Mouse (Mus musculus): ENCODE measurements around the gene Mcfd2. TPM values are rescaled to one million over a fixed set of nuclear protein-coding genes. Genes with fewer than 3 reads are reported as not detected.
"Not testable (repeated sequence)": the region's sequence is repeated elsewhere in the genome, so short reads cannot be mapped to it uniquely, and the experiment has no call there.

Mcfd2 gene
- polyA plus RNA-seq, 1 experiment, result 64.8 TPM

GRCm38 (mm10) chr17:87309073-87309788, 43.5 kb upstream of the Mcfd2 start:
- H3K27ac ChIP-seq (ENCODE audit: insufficient read depth, low read length), result no peak overlapping the region
- H3K4me1 ChIP-seq (ENCODE audit: control insufficient read depth, insufficient read depth, low read length), result no peaks in the 10 kb centered on the region
- no peak for DNase-seq
- 79% methylated on average over 12 of the region's 12 CpGs for WGBS
- TF ChIP-seq CTCF (IDR thresholded peaks at IDR 0.05; ENCODE audit: borderline replicate concordance, insufficient read depth, low read depth, low read length) (no peak), POLR2A (IDR thresholded peaks at IDR 0.05; ENCODE audit: borderline replicate concordance, insufficient read depth, low read length) (no peak)
- no peak overlapping the region for H3K4me3 ChIP-seq (replicated peaks; ENCODE audit: insufficient read depth, low read depth, low read length)
- H3K27me3 ChIP-seq (ENCODE audit: control insufficient read depth, insufficient read depth, low read length), result no peaks in the 10 kb centered on the region

- TF ChIP-seq CTCF (IDR thresholded peaks at IDR 0.05; ENCODE audit: borderline replicate concordance, insufficient read depth, low read depth, low read length) (no peak), POLR2A (IDR thresholded peaks at IDR 0.05; ENCODE audit: borderline replicate concordance, insufficient read depth, low read length) (no peak)
- Histone ChIP-seq H3K27me3 (ENCODE audit: control insufficient read depth, insufficient read depth, low read length) (no peaks in the 10 kb centered on the region), H3K4me1 (ENCODE audit: control insufficient read depth, insufficient read depth, low read length) (no peaks in the 10 kb centered on the region), H3K4me3 (replicated peaks; ENCODE audit: insufficient read depth, low read depth, low read length) (no peak overlapping the region), H3K27ac (ENCODE audit: insufficient read depth, low read length) (no peak overlapping the region)
- no peak for DNase-seq
- 85% methylated on average over 8 of the region's 8 CpGs for WGBS
Measured at GRCm38 (mm10) chr17:87306746-87307145, 41.0 kb upstream of the Mcfd2 start.

GRCm38 (mm10) chr17:87305065-87305464, 39.3 kb upstream of the Mcfd2 start:
- H3K27me3 ChIP-seq (ENCODE audit: control insufficient read depth, insufficient read depth, low read length), result no peaks in the 10 kb centered on the region
- no peak overlapping the region for H3K27ac ChIP-seq (ENCODE audit: insufficient read depth, low read length)
- H3K4me1 ChIP-seq (ENCODE audit: control insufficient read depth, insufficient read depth, low read length), result no peaks in the 10 kb centered on the region
- TF ChIP-seq CTCF (IDR thresholded peaks at IDR 0.05; ENCODE audit: borderline replicate concordance, insufficient read depth, low read depth, low read length) (no peak), POLR2A (IDR thresholded peaks at IDR 0.05; ENCODE audit: borderline replicate concordance, insufficient read depth, low read length) (no peak)
- 90% methylated on average over 8 of the region's 8 CpGs for WGBS
- no peak for DNase-seq
- no peak overlapping the region for H3K4me3 ChIP-seq (replicated peaks; ENCODE audit: insufficient read depth, low read depth, low read length)

DNA sequence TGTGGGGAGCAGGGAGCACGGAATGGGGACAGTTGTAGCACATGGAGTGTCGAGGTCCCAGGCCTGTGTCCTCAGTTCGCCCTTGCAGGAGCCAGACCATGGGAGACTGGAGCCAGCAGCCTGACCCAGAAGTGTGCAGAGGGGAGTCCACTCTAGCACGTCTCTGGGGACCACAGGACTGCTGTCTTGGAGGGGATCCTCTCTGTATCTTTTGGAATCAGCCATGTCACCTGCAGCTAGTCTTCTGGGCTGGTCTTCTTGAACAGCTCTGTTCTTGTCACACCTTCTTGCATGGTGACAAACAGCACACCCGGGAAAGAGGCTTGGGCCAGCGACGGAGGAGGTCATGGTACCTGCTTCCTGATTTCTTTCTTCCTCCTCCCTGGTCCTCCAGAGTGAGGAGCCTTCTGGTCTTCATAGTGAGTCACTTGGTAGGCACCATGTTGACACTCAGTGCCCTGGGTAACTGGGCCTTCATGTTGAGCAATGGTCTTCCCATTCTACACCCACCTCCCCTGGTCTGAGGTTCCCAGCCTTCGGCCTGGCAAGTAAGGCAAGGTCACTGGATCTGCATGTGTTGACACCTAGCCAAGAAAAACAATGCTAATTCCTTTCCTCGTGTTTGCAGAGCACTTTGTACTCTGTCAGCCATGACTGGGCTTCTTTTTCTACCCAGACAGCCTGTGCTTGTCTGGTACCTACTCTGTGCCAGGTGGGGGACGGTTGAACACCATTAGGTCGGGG, 38.6 kb upstream of the Mcfd2 start:
- Histone ChIP-seq H3K27ac (ENCODE audit: insufficient read depth, low read length) (no peak overlapping the region), H3K27me3 (ENCODE audit: control insufficient read depth, insufficient read depth, low read length) (no peaks in the 10 kb centered on the region), H3K4me3 (replicated peaks; ENCODE audit: insufficient read depth, low read depth, low read length) (no peak overlapping the region), H3K4me1 (ENCODE audit: control insufficient read depth, insufficient read depth, low read length) (no peaks in the 10 kb centered on the region)
- 74% methylated on average over 11 of the region's 11 CpGs for WGBS
- TF ChIP-seq CTCF (IDR thresholded peaks at IDR 0.05; ENCODE audit: borderline replicate concordance, insufficient read depth, low read depth, low read length) (no peak), POLR2A (IDR thresholded peaks at IDR 0.05; ENCODE audit: borderline replicate concordance, insufficient read depth, low read length) (no peak)
- DNase-seq, result no peak

DNA sequence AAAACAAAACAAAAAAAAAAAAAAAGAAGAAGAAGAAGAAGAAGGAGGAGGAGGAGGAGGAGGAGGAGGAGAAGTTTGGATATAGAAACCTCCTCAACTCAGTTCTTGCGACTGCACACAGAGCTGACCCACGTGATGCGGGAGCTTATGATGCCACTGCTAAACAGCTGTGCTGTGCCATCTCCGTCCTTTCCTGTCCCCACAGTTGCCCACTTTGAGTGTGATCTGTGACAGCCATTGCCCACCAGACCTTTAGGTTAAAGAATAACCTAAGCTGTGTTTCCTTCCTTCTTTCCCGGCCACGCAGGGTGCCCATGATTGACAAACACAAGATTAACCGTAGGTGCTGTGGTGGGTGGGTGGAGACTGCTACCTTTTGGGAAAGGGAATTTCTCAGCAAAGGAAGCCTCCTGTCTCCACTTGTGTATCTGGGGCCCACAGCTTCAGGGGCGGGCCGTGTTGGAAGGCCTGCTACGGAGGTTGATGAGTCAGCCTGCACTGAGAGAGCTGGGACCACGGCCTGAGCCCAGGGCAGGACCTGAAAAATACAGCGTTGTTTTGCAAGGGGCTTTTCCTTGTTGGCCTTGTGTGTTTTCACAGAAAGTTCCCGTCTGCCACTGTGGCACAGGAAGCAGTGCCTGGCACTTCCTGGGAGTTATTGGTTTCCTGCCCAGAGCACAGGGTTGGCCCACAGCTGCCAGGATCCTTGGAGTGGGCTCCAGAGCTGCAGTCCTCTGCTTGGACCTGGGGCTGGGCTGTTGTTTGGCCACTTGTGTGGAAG, 36.5 kb upstream of the Mcfd2 start:
- Histone ChIP-seq H3K27ac (ENCODE audit: insufficient read depth, low read length) (no peak overlapping the region), H3K4me1 (ENCODE audit: control insufficient read depth, insufficient read depth, low read length) (no peaks in the 10 kb centered on the region), H3K27me3 (ENCODE audit: control insufficient read depth, insufficient read depth, low read length) (no peaks in the 10 kb centered on the region), H3K4me3 (replicated peaks; ENCODE audit: insufficient read depth, low read depth, low read length) (no peak overlapping the region)
- DNase-seq, result no peak
- 79% methylated on average over 13 of the region's 13 CpGs for WGBS
- TF ChIP-seq CTCF (IDR thresholded peaks at IDR 0.05; ENCODE audit: borderline replicate concordance, insufficient read depth, low read depth, low read length) (no peak), POLR2A (IDR thresholded peaks at IDR 0.05; ENCODE audit: borderline replicate concordance, insufficient read depth, low read length) (no peak)

- WGBS, result 77% methylated on average over 9 of the region's 9 CpGs
- H3K27me3 ChIP-seq (ENCODE audit: control insufficient read depth, insufficient read depth, low read length); H3K4me1 ChIP-seq (ENCODE audit: control insufficient read depth, insufficient read depth, low read length); H3K4me3 ChIP-seq (replicated peaks; ENCODE audit: insufficient read depth, low read depth, low read length); H3K27ac ChIP-seq (ENCODE audit: insufficient read depth, low read length); DNase-seq: not testable (repeated sequence)
Measured at GRCm38 (mm10) chr17:87301607-87302006, 35.9 kb upstream of the Mcfd2 start.

- no peak overlapping the region for H3K27ac ChIP-seq (ENCODE audit: insufficient read depth, low read length)
- no peak for DNase-seq
- no peak for TF ChIP-seq CTCF (IDR thresholded peaks at IDR 0.05; ENCODE audit: borderline replicate concordance, insufficient read depth, low read depth, low read length)
- TF ChIP-seq POLR2A (IDR thresholded peaks at IDR 0.05; ENCODE audit: borderline replicate concordance, insufficient read depth, low read length), result no peak
- 88% methylated on average over 10 of the region's 10 CpGs for WGBS
- H3K4me3 ChIP-seq (replicated peaks; ENCODE audit: insufficient read depth, low read depth, low read length), result no peak overlapping the region
- H3K4me1 ChIP-seq (ENCODE audit: control insufficient read depth, insufficient read depth, low read length), result no peaks in the 10 kb centered on the region
- no peaks in the 10 kb centered on the region for H3K27me3 ChIP-seq (ENCODE audit: control insufficient read depth, insufficient read depth, low read length)
Measured at GRCm38 (mm10) chr17:87300340-87300739, 34.6 kb upstream of the Mcfd2 start.

Measured in cerebellum, adult 2 months (tissue).